In genomic region chr2:31762853-31763252, GRCm38 (mm10) we compare ENCODE assay signal across 11 mouse cellular contexts. TPM values are rescaled to one million over a fixed set of nuclear protein-coding genes. Genes with fewer than 3 reads are reported as not detected.
DNase-seq lines count a peak whose midpoint lies in the region; ATAC-seq lines count a peak whose summit lies in the region.
"Had no signal": no experiment of that assay in that cellular context is flagged by ENCODE, and none has a peak within 500 bp of the region (broad histone marks: within the 10 kb centered on the region; RNA-seq: fewer than 3 reads in every experiment).

No protein-coding gene starts in this region.

- H3K9me3 ChIP-seq in hindbrain, embryonic 10.5 days = no peaks in the 10 kb centered on the region
- H3K9me3 ChIP-seq in hindbrain, embryonic 16.5 days (ENCODE audit: control insufficient read depth, low read length) = no peaks in the 10 kb centered on the region
- no peaks in the 10 kb centered on the region for H3K9me3 ChIP-seq in hindbrain, embryonic 13.5 days
- H3K9me3 ChIP-seq in midbrain, embryonic 13.5 days = no peaks in the 10 kb centered on the region

- peak overlapping the region; percentile 89; the same call in 1 of the 2 replicates for H3K4me3 ChIP-seq in hindbrain, embryonic 10.5 days
- H3K4me3 ChIP-seq in hindbrain, embryonic 16.5 days (ENCODE audit: low read length) = no peak overlapping the region
- H3K4me3 ChIP-seq in hindbrain, embryonic 13.5 days = no peak overlapping the region
- no peak overlapping the region for H3K4me3 ChIP-seq in midbrain, embryonic 13.5 days (replicated peaks)

- H3K4me1 ChIP-seq in hindbrain, embryonic 10.5 days (replicated peaks) = peaks cover 70% of the 10 kb centered on the region
- H3K4me1 ChIP-seq in hindbrain, embryonic 16.5 days (ENCODE audit: control insufficient read depth, insufficient read depth, low read depth, low read length) = peaks cover 44% of the 10 kb centered on the region
- peaks cover 70% of the 10 kb centered on the region for H3K4me1 ChIP-seq in hindbrain, embryonic 13.5 days (replicated peaks)
- peaks cover 59% of the 10 kb centered on the region for H3K4me1 ChIP-seq in midbrain, embryonic 13.5 days (replicated peaks)

- H3K27ac ChIP-seq in hindbrain, embryonic 10.5 days = 0 out of 2 replicates have a peak overlapping the region, but pooled peaks have one; percentile 9
- H3K27ac ChIP-seq in hindbrain, embryonic 16.5 days (ENCODE audit: low read depth, low read length) = no peak overlapping the region; the same call in 1 of the 2 replicates
- H3K27ac ChIP-seq in hindbrain, embryonic 13.5 days = peak overlapping the region; percentile 35
- H3K27ac ChIP-seq in midbrain, embryonic 13.5 days = no peak overlapping the region; the same call in 1 of the 2 replicates

- no peaks in the 10 kb centered on the region for H3K27me3 ChIP-seq in hindbrain, embryonic 10.5 days (ENCODE audit: insufficient read depth, poor library complexity, severe bottlenecking)
- no peaks in the 10 kb centered on the region for H3K27me3 ChIP-seq in hindbrain, embryonic 16.5 days (replicated peaks; ENCODE audit: control insufficient read depth, insufficient read depth, low read length)
- no peaks in the 10 kb centered on the region for H3K27me3 ChIP-seq in hindbrain, embryonic 13.5 days
- no peaks in the 10 kb centered on the region for H3K27me3 ChIP-seq in midbrain, embryonic 13.5 days
- H3K27me3 ChIP-seq: Patski had no signal

- DNase-seq in hindbrain, embryonic 10.5 days (ENCODE audit: low spot score) = no peak
- DNase-seq in ZHBTc4 (ENCODE audit: low read depth, low spot score) = peak; percentile 94
- no peak for DNase-seq in cerebellum, postnatal 36 days
- no peak for DNase-seq in left cerebral cortex, postnatal 25 days (ENCODE audit: low spot score in 2 of 2)
- no peak for DNase-seq in spleen, adult 12 weeks (ENCODE audit: low spot score)
- DNase-seq: kidney, adult 18-20 months; thymus, adult 2 months had no signal

- ATAC-seq in hindbrain, embryonic 16.5 days = no peak
- no peak for ATAC-seq in hindbrain, embryonic 13.5 days (ENCODE audit: low FRiP score)
- ATAC-seq in midbrain, embryonic 13.5 days = no peak
- ATAC-seq: Patski had no signal

- intact Hi-C loops in left cerebral cortex, postnatal 25 days (cut with DNase I) = no loop called here

- 7% methylated on average over 2 of the region's 2 CpGs for WGBS in hindbrain, embryonic 10.5 days
- 12% methylated on average over 2 of the region's 2 CpGs for WGBS in hindbrain, embryonic 16.5 days
- WGBS in hindbrain, embryonic 13.5 days = 2% methylated on average over 2 of the region's 2 CpGs
- 4% methylated on average over 2 of the region's 2 CpGs for WGBS in midbrain, embryonic 13.5 days

- H3K36me3 ChIP-seq in hindbrain, embryonic 10.5 days = 0 out of 2 replicates have a peak, but pooled peaks cover 6% of the 10 kb centered on the region
- no peaks in the 10 kb centered on the region for H3K36me3 ChIP-seq in hindbrain, embryonic 16.5 days (ENCODE audit: control insufficient read depth, insufficient read depth, low read length)
- H3K36me3 ChIP-seq in hindbrain, embryonic 13.5 days = no peaks in the 10 kb centered on the region
- H3K36me3 ChIP-seq in midbrain, embryonic 13.5 days = no peaks in the 10 kb centered on the region

- no peak overlapping the region for H3K4me2 ChIP-seq in hindbrain, embryonic 16.5 days (ENCODE audit: low read length)
- H3K4me2 ChIP-seq in hindbrain, embryonic 13.5 days = peak overlapping the region; percentile 86; the same call in 1 of the 2 replicates
- peak overlapping the region; percentile 23 for H3K4me2 ChIP-seq in midbrain, embryonic 13.5 days (replicated peaks)

- no peak overlapping the region for H3K9ac ChIP-seq in hindbrain, embryonic 16.5 days (ENCODE audit: low read depth, low read length)
- H3K9ac ChIP-seq in hindbrain, embryonic 13.5 days = 0 out of 2 replicates have a peak overlapping the region, but pooled peaks have one; percentile 43
- no peak overlapping the region for H3K9ac ChIP-seq in midbrain, embryonic 13.5 days (replicated peaks)

RNA-seq across cellular contexts. Expression of gene Qrfp, which starts 47.5 kb away (rescaled TPM):
- 0.12 and 0.20 TPM in 2 replicates for polyA plus RNA-seq in hindbrain, embryonic 10.5 days (2016; fragmentation: Nextera tagmentation; extraction: Ambion mirVana)
- polyA plus RNA-seq in hindbrain, embryonic 16.5 days (2015; fragmentation: Nextera tagmentation; extraction: Ambion mirVana) = 0.09 TPM in 1 of 2 replicates, not detected in the other
- polyA plus RNA-seq in hindbrain, embryonic 13.5 days (2015; fragmentation: Nextera tagmentation; extraction: Ambion mirVana) = 0.08 TPM in 1 of 2 replicates, not detected in the other
- polyA plus RNA-seq in midbrain, embryonic 13.5 days (2015; fragmentation: Nextera tagmentation; extraction: Ambion mirVana) = 0.06 and 0.12 TPM in 2 replicates
- total RNA-seq in left cerebral cortex, postnatal 25 days (2021) = not detected
- polyA plus RNA-seq: Patski had no signal

Comparison
In these comparisons a context has a peak if more than half of its experiments do, and no peak if none do; other contexts are left out.
1. H3K27ac ChIP-seq: peak in hindbrain, embryonic 10.5 days (single experiment) and hindbrain, embryonic 13.5 days (single experiment); none in hindbrain, embryonic 16.5 days (single experiment) and midbrain, embryonic 13.5 days (single experiment).